Mouse (Mus musculus) monocyte, adult 5-6 weeks (primary cell): ENCODE results near the gene Serpina3g. TPM values are rescaled to one million over a fixed set of nuclear protein-coding genes. Genes with fewer than 3 reads are reported as not detected.

Experiments used
- ATAC-seq: fragments of 153-309, 156-312 bp; replicated peaks from 2 replicates; pipeline ENCODE4 v1.8.0; 2017; ENCODE audit warnings: mild to moderate bottlenecking; ENCODE audit not compliant: low TSS enrichment, insufficient number of reproducible peaks, severe bottlenecking, poor library complexity, low FRiP score
- total RNA-seq: library from RNA; stranded (forward); fragments of 200-1000, 200-491, 200-594 nt; gene quantifications from 3 replicates; pipeline ENCODE4 v1.2.3, GENCODE M21; 2017

The Serpina3g gene
- total RNA-seq, 1 experiment from 2014 or later = 42.7 TPM

- ATAC-seq = no peak
Measured at GRCm38 (mm10) chr12:104266374-104266773, 30.3 kb downstream of the Serpina3g start.

DNA sequence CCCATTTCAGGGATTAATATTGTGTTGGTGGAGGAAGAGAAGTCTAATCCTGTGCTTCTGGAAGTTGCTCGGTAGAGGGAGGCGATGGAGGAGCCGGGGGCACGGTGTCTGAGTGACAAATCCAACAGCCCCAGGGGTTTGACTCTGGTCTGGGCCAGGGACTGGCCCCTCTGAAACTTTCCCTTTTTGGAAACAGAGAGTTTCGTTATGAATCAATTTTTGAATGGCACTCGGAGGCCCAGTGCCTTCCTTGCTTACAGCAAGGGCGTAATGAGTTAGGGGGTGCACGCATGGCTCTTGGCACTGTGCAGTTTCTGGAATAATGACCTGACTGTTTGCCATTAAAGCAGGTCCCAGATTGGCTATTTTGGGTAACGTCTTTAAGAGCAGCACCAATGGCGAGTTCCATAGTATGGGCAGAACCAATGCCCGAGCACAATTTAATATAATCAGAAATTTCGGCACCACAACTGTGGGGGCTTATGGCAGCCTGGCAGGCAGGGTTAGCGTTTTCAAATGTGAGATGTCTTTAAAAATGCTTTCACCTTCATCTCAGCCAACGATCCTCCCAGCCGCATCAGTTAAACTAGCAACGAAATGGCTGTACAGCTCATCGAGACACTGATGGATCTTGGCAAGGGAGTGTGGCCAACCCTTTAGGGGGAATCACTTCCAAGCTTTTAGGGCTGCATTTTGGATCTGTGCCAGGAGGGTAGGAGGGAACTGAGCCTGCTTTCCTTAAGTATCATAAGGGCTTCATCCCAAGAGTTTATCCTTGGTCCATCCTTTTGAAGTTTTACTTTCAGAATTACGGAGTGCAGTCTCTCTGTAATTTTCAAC lies 42.4 kb downstream of the Serpina3g start:
- ATAC-seq = no peak

- no peak for ATAC-seq
Measured at GRCm38 (mm10) chr12:104279056-104279435, 43.0 kb downstream of the Serpina3g start.

DNA sequence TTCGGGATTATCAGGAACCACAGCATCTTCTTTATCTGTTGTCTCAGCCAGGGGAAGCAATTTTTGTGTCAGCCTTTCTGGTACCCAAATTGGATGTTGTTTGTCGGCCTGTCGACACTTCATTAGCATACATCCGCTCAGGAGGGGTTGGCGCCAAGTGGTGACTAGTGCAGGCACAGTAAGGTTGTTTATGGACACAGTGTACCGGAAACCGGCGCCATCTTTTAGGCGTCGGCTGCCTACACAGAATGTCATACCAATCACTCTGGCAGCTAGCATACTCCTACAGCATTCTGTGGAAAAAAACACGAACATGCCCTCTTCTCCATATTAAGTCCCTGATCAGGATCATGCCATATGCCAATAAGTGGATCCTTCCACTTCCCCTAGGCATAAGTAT lies 47.3 kb downstream of the Serpina3g start:
- ATAC-seq = no peak

- no peak for ATAC-seq
Measured at GRCm38 (mm10) chr12:104288336-104288735, 52.3 kb downstream of the Serpina3g start.

DNA sequence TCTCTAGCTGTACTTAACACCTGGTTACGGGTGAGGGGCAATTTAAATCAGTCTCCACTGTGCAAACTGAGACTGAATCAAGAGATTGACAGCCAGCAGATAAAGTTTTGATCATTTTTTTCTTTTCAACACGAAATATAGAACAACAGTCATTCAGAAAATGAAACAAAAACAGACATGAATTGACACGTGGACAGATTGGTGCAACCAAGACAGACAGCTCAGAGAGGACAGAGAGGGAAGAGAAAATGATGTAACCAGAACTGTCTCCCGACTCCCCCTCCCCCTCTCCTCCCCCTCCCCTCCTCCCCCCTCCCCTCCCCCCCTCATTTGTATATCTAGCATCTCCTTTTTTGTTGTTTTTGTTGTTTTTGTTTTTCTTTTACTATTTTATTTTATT lies 53.8 kb downstream of the Serpina3g start:
- no peak for ATAC-seq

Other genes with a start within 250 kb of the Serpina3g start
- gene Serpina11, start 246.3 kb upstream of the Serpina3g start, total RNA-seq = 0.48 to 1.6 TPM in 2 of 3 replicates, not detected in the other
- not detected in 3 replicates for gene Serpina9, start 222.5 kb upstream of the Serpina3g start, total RNA-seq
- gene Serpina12, start 191.8 kb upstream of the Serpina3g start, total RNA-seq = not detected in 3 replicates
- gene Serpina5, start 135.1 kb upstream of the Serpina3g start, total RNA-seq = not detected in 3 replicates
- gene Serpina3a, start 123.5 kb upstream of the Serpina3g start, total RNA-seq = not detected in 3 replicates
- 0.19 TPM in 1 of 3 replicates, not detected in the others for gene Serpina3b, start 108.2 kb upstream of the Serpina3g start, total RNA-seq
- gene Serpina3c, start 82.4 kb upstream of the Serpina3g start, total RNA-seq = not detected in 3 replicates
- 0.86 to 3.9 TPM (median 1.1 TPM) in 3 replicates for gene Serpina3f, start 21.7 kb upstream of the Serpina3g start, total RNA-seq
- 0.49 TPM in 1 of 3 replicates, not detected in the others for gene Serpina3i, start 26.9 kb downstream of the Serpina3g start, total RNA-seq
- gene Serpina3j, start 78.3 kb downstream of the Serpina3g start, total RNA-seq = not detected in 3 replicates
- not detected in 3 replicates for gene Serpina3k, start 102.2 kb downstream of the Serpina3g start, total RNA-seq
- gene Serpina3m, start 102.2 kb downstream of the Serpina3g start, total RNA-seq = not detected in 3 replicates
- gene Serpina3n, start 170.5 kb downstream of the Serpina3g start, total RNA-seq = not detected in 3 replicates
- not detected in 3 replicates for gene Gsc, start 237.1 kb downstream of the Serpina3g start, total RNA-seq